Mouse (Mus musculus): ENCODE data around the gene 4931406P16Rik.

Gene 4931406P16Rik

GRCm38 (mm10) chr7:34252030-34252429, 61.3 kb downstream of the 4931406P16Rik start:
- no peak for DNase-seq (ENCODE audit: extremely low read depth, low read depth, low spot score)

- DNase-seq (ENCODE audit: extremely low read depth, low read depth, low spot score): no peak
These were observed 62.6 kb downstream of the 4931406P16Rik start, which contains the start of gene Gm6096 for GRCm38 (mm10) chr7:34250738-34251137. Gene Gm6096, plus strand, starts transcription at chr7:34251038.

- DNase-seq (ENCODE audit: extremely low read depth, low read depth, low spot score): no peak
These were observed 66.4 kb downstream of the 4931406P16Rik start for GRCm38 (mm10) chr7:34246870-34247499.

GRCm38 (mm10) chr7:34242176-34242575, 71.2 kb downstream of the 4931406P16Rik start:
- DNase-seq (ENCODE audit: extremely low read depth, low read depth, low spot score): no peak

GRCm38 (mm10) chr7:34238086-34238485, 75.3 kb downstream of the 4931406P16Rik start:
- no peak for DNase-seq (ENCODE audit: extremely low read depth, low read depth, low spot score)

- no peak for DNase-seq (ENCODE audit: extremely low read depth, low read depth, low spot score)
These were observed 77.7 kb downstream of the 4931406P16Rik start for GRCm38 (mm10) chr7:34235602-34236001.

- DNase-seq (ENCODE audit: extremely low read depth, low read depth, low spot score): no peak
These were observed 78.5 kb downstream of the 4931406P16Rik start for GRCm38 (mm10) chr7:34234610-34235561.

- peak; percentile 66 for DNase-seq (ENCODE audit: extremely low read depth, low read depth, low spot score)
These were observed 79.3 kb downstream of the 4931406P16Rik start for GRCm38 (mm10) chr7:34233909-34234609.

- DNase-seq (ENCODE audit: extremely low read depth, low read depth, low spot score): no peak
These were observed 80.3 kb downstream of the 4931406P16Rik start for GRCm38 (mm10) chr7:34232785-34233725.

GRCm38 (mm10) chr7:34230116-34230515, 83.2 kb downstream of the 4931406P16Rik start, which contains the start of gene Gpi1:
Gene Gpi1, minus strand, starts transcription at chr7:34230336.
- DNase-seq (ENCODE audit: extremely low read depth, low read depth, low spot score): no peak

GRCm38 (mm10) chr7:34229691-34230111, 83.7 kb downstream of the 4931406P16Rik start:
- no peak for DNase-seq (ENCODE audit: extremely low read depth, low read depth, low spot score)

- no peak for DNase-seq (ENCODE audit: extremely low read depth, low read depth, low spot score)
These were observed 84.2 kb downstream of the 4931406P16Rik start for GRCm38 (mm10) chr7:34229153-34229552.

GRCm38 (mm10) chr7:34228641-34229040, 84.7 kb downstream of the 4931406P16Rik start:
- peak; percentile 26 for DNase-seq (ENCODE audit: extremely low read depth, low read depth, low spot score)

GRCm38 (mm10) chr7:34226846-34227245, 86.5 kb downstream of the 4931406P16Rik start:
- DNase-seq (ENCODE audit: extremely low read depth, low read depth, low spot score): no peak

GRCm38 (mm10) chr7:34226086-34226485, 87.3 kb downstream of the 4931406P16Rik start:
- no peak for DNase-seq (ENCODE audit: extremely low read depth, low read depth, low spot score)

- no peak for DNase-seq (ENCODE audit: extremely low read depth, low read depth, low spot score)
These were observed 89.0 kb downstream of the 4931406P16Rik start for GRCm38 (mm10) chr7:34224308-34224707.

- DNase-seq (ENCODE audit: extremely low read depth, low read depth, low spot score): no peak
These were observed 91.0 kb downstream of the 4931406P16Rik start for GRCm38 (mm10) chr7:34222340-34222739.

GRCm38 (mm10) chr7:34221594-34222250, 91.6 kb downstream of the 4931406P16Rik start:
- no peak for DNase-seq (ENCODE audit: extremely low read depth, low read depth, low spot score)

GRCm38 (mm10) chr7:34218496-34218895, 94.9 kb downstream of the 4931406P16Rik start:
- DNase-seq (ENCODE audit: extremely low read depth, low read depth, low spot score): no peak

GRCm38 (mm10) chr7:34216474-34216873, 96.9 kb downstream of the 4931406P16Rik start:
- no peak for DNase-seq (ENCODE audit: extremely low read depth, low read depth, low spot score)
